Mouse (Mus musculus): ENCODE measurements around the gene Tmem131.

DNA sequence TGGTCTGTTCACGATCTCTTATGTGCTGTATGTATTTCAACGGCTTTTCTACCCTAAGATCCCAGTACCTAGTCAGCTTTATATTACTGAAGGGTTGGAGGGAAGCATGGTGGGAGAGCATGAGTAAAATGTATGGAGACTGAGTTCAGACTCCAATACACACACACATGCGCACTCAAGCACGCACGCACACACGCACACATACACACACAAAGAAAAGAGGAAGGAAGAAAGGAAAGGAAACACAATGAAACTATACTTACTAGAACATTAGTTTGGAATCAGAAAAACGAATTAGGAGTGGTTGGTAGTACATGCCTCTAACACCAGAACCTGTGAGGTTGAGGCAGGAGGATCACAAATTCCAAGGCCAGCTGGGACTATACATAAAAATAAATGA is 29.7 kb downstream of the Tmem131 start:
- TF ChIP-seq POLR2A (IDR thresholded peaks at IDR 0.05; ENCODE audit: insufficient read depth, low read depth, low read length) (no peak), CTCF (IDR thresholded peaks at IDR 0.05; ENCODE audit: insufficient read depth, low read depth, low read length) (no peak)
